In genomic region chr3:35481841-35482240, GRCm38 (mm10) we compare ENCODE assay signal across 10 mouse cellular contexts.
DNase-seq lines count a peak whose midpoint lies in the region; ATAC-seq and TF ChIP-seq lines count a peak whose summit lies in the region.
"Had no signal": no experiment of that assay in that cellular context is flagged by ENCODE, and none has a peak within 500 bp of the region (broad histone marks: within the 10 kb centered on the region; RNA-seq: fewer than 3 reads in every experiment).

No protein-coding gene starts in this region.

- ATAC-seq in midbrain, postnatal 0 days (ENCODE audit: low FRiP score) = peak; percentile 51; the same call in 1 of the 2 replicates
- ATAC-seq in intestine, embryonic 15.5 days = no peak
- no peak for ATAC-seq in liver, postnatal 0 days
- ATAC-seq: liver, embryonic 12.5 days had no signal

- TF ChIP-seq CTCF in midbrain, postnatal 0 days (IDR thresholded peaks at IDR 0.05) = no peak
- no peak for TF ChIP-seq CTCF in liver, postnatal 0 days (IDR thresholded peaks at IDR 0.05; ENCODE audit: low read depth)

- DNase-seq in layer of hippocampus, adult 11-12 months (ENCODE audit: low spot score) = peak; percentile 6
- no peak for DNase-seq in layer of hippocampus, adult 18-20 months (ENCODE audit: low spot score in 2 of 2)
- DNase-seq in embryo, embryonic 11 days = peak; percentile 37
- DNase-seq in hindbrain, embryonic 10.5 days (ENCODE audit: low spot score) = peak; percentile 27
- peak; percentile 28 for DNase-seq in midbrain, postnatal 0 days (ENCODE audit: low spot score)
- no peak for DNase-seq in gastrocnemius, postnatal 25 days
- no peak for DNase-seq in liver, postnatal 0 days

- peaks cover 21% of the 10 kb centered on the region for H3K4me1 ChIP-seq in hindbrain, embryonic 10.5 days (replicated peaks)
- 0 out of 2 replicates have a peak, but pooled peaks cover 3% of the 10 kb centered on the region for H3K4me1 ChIP-seq in midbrain, postnatal 0 days (ENCODE audit: insufficient read depth, low read length)
- no peaks in the 10 kb centered on the region for H3K4me1 ChIP-seq in intestine, embryonic 15.5 days (replicated peaks)
- no peaks in the 10 kb centered on the region for H3K4me1 ChIP-seq in liver, postnatal 0 days (ENCODE audit: insufficient read depth)
- H3K4me1 ChIP-seq: liver, embryonic 12.5 days had no signal

- WGBS in hindbrain, embryonic 10.5 days = 30% methylated on average over 11 of the region's 11 CpGs
- WGBS in midbrain, postnatal 0 days = 8% methylated on average over 11 of the region's 11 CpGs
- WGBS in intestine, embryonic 15.5 days = 45% methylated on average over 11 of the region's 11 CpGs
- 33% methylated on average over 11 of the region's 11 CpGs for WGBS in liver, postnatal 0 days (ENCODE audit: insufficient replicate concordance)

- H3K27me3 ChIP-seq in hindbrain, embryonic 10.5 days (ENCODE audit: insufficient read depth, poor library complexity, severe bottlenecking) = no peaks in the 10 kb centered on the region
- no peaks in the 10 kb centered on the region for H3K27me3 ChIP-seq in midbrain, postnatal 0 days (ENCODE audit: insufficient read depth, low read length)
- peaks cover 3% of the 10 kb centered on the region; the same call in 1 of the 2 replicates for H3K27me3 ChIP-seq in intestine, embryonic 15.5 days (replicated peaks)
- H3K27me3 ChIP-seq in liver, postnatal 0 days (ENCODE audit: insufficient read depth, low read length) = 0 out of 2 replicates have a peak, but pooled peaks cover 3% of the 10 kb centered on the region
- H3K27me3 ChIP-seq: liver, embryonic 12.5 days had no signal

- TF ChIP-seq EP300 in liver, postnatal 0 days (IDR thresholded peaks at IDR 0.05; ENCODE audit: low read depth) = no peak

- H3K27ac ChIP-seq in hindbrain, embryonic 10.5 days = peak overlapping the region; percentile 81
- 0 out of 2 replicates have a peak overlapping the region, but pooled peaks have one; percentile 38 for H3K27ac ChIP-seq in midbrain, postnatal 0 days (ENCODE audit: low read depth, low read length)
- H3K27ac ChIP-seq in intestine, embryonic 15.5 days = no peak overlapping the region
- H3K27ac ChIP-seq in liver, postnatal 0 days (ENCODE audit: low read depth) = no peak overlapping the region
- H3K27ac ChIP-seq: liver, embryonic 12.5 days had no signal

- no peaks in the 10 kb centered on the region for H3K36me3 ChIP-seq in hindbrain, embryonic 10.5 days
- H3K36me3 ChIP-seq in midbrain, postnatal 0 days (ENCODE audit: insufficient read depth, low read length) = no peaks in the 10 kb centered on the region
- no peaks in the 10 kb centered on the region for H3K36me3 ChIP-seq in intestine, embryonic 15.5 days
- H3K36me3 ChIP-seq in liver, postnatal 0 days (replicated peaks; ENCODE audit: insufficient read depth, low read length) = no peaks in the 10 kb centered on the region
- H3K36me3 ChIP-seq: liver, embryonic 12.5 days had no signal

- no peaks in the 10 kb centered on the region for H3K9me3 ChIP-seq in hindbrain, embryonic 10.5 days
- no peaks in the 10 kb centered on the region for H3K9me3 ChIP-seq in midbrain, postnatal 0 days (ENCODE audit: low read length)
- H3K9me3 ChIP-seq in intestine, embryonic 15.5 days = no peaks in the 10 kb centered on the region
- H3K9me3 ChIP-seq in liver, postnatal 0 days (ENCODE audit: low read length) = no peaks in the 10 kb centered on the region
- H3K9me3 ChIP-seq: liver, embryonic 12.5 days had no signal

- peak overlapping the region; percentile 26 for H3K4me3 ChIP-seq in hindbrain, embryonic 10.5 days
- H3K4me3 ChIP-seq in midbrain, postnatal 0 days (ENCODE audit: low read depth, low read length) = peak overlapping the region; percentile 17
- no peak overlapping the region for H3K4me3 ChIP-seq in intestine, embryonic 15.5 days (replicated peaks)
- H3K4me3 ChIP-seq in liver, postnatal 0 days (ENCODE audit: low read depth, low read length) = no peak overlapping the region
- H3K4me3 ChIP-seq: liver, embryonic 12.5 days; myocyte had no signal

- H3K4me2 ChIP-seq in midbrain, postnatal 0 days (ENCODE audit: low read depth, low read length, poor library complexity, severe bottlenecking) = peak overlapping the region; percentile 46
- H3K4me2 ChIP-seq in intestine, embryonic 15.5 days (replicated peaks) = no peak overlapping the region
- no peak overlapping the region for H3K4me2 ChIP-seq in liver, postnatal 0 days (ENCODE audit: low read depth, low read length)
- H3K4me2 ChIP-seq: liver, embryonic 12.5 days had no signal

- H3K9ac ChIP-seq in midbrain, postnatal 0 days (replicated peaks; ENCODE audit: low read length, poor library complexity, severe bottlenecking) = no peak overlapping the region; the same call in 1 of the 2 replicates
- H3K9ac ChIP-seq in intestine, embryonic 15.5 days = no peak overlapping the region
- H3K9ac ChIP-seq in liver, postnatal 0 days (replicated peaks) = no peak overlapping the region
- H3K9ac ChIP-seq: liver, embryonic 12.5 days had no signal

Comparison
In these comparisons a context has a peak if more than half of its experiments do, and no peak if none do; other contexts are left out.
1. DNase-seq: peak in layer of hippocampus, adult 11-12 months (single experiment), embryo, embryonic 11 days (single experiment), hindbrain, embryonic 10.5 days (single experiment) and midbrain, postnatal 0 days (single experiment); none in layer of hippocampus, adult 18-20 months (0 of 2), gastrocnemius, postnatal 25 days (single experiment) and liver, postnatal 0 days (single experiment).
2. H3K27ac ChIP-seq: peak in hindbrain, embryonic 10.5 days (single experiment) and midbrain, postnatal 0 days (single experiment); none in intestine, embryonic 15.5 days (single experiment) and liver, postnatal 0 days (single experiment).
3. H3K4me3 ChIP-seq: peak in hindbrain, embryonic 10.5 days (single experiment) and midbrain, postnatal 0 days (single experiment); none in intestine, embryonic 15.5 days (single experiment) and liver, postnatal 0 days (single experiment).